Mouse (Mus musculus) lung, postnatal 0 days (tissue): ENCODE data around the gene Bpifa3.

Experiments
- CTCF ChIP-seq: IDR thresholded peaks from 2 replicates; pipeline ENCODE4 v1.5.1; 2016; ENCODE audit warnings: antibody characterized with exemption, mild to moderate bottlenecking
- EP300 ChIP-seq: IDR thresholded peaks from 2 replicates; pipeline ENCODE4 v1.6.1; 2016; ENCODE audit warnings: antibody characterized with exemption, mild to moderate bottlenecking, control low read depth

GRCm38 (mm10) chr2:154171621-154172020 lies 41.5 kb downstream of the Bpifa3 start:
- TF ChIP-seq CTCF (no peak), EP300 (no peak)
